Mouse (Mus musculus) cerebellum, adult 2 months (tissue): ENCODE data around the gene Slc22a18.
A peak's percentile ranks its signal among the peaks of the same experiment; 100 is the strongest.

Experiments
- CTCF ChIP-seq: fragments of 200-500 bp; IDR thresholded peaks from 2 replicates; pipeline ENCODE4 v1.5.1; 2011; ENCODE audit warnings: low read depth, mild to moderate bottlenecking, control low read depth, low read length, moderate library complexity, borderline replicate concordance; ENCODE audit not compliant: insufficient read depth
- POLR2A ChIP-seq: fragments of 200-500 bp; IDR thresholded peaks from 2 replicates; pipeline ENCODE4 v1.6.1; 2011; ENCODE audit warnings: low read length, control low read depth, borderline replicate concordance; ENCODE audit not compliant: insufficient read depth

DNA sequence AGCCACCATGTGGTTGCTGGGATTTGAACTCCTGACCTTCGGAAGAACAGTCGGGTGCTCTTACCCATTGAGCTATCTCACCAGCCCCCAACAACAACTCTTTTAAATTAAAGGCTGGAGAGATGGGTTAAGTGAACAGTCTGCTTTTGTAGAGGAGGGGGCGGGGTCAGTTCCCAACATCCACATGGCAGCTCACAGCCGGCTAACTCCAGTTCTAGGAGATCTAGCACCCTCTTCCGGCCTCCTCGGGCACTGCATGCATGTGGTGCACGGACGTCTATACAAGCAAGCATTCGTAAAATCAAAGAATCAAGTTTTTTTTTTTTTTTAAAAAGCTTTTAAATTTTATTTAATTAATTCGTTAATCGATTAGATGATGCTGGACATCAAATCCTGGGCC, 32.3 kb downstream of the Slc22a18 start:
- peak; percentile 43; the same call in 1 of the 2 replicates for TF ChIP-seq CTCF
- no peak for TF ChIP-seq POLR2A
